Mouse (Mus musculus) hindbrain, embryonic 11.5 days (tissue): ENCODE data around the gene Gabpb2. TPM values are rescaled to one million over a fixed set of nuclear protein-coding genes. Genes with fewer than 3 reads are reported as not detected.

Experiments used
- ATAC-seq: fragments of 200-750 bp; cut with Nextera tagmentation; 2 replicates; pipeline ENCODE4 v1.8.0; 2017; ENCODE audit warnings: mild to moderate bottlenecking, moderate TSS enrichment, moderate library complexity; ENCODE audit not compliant: low FRiP score
- DNase-seq: peaks from one replicate; pipeline ENCODE4 v3.0.0-alpha.2; 2015; ENCODE audit warnings: low spot score
- H3K27ac ChIP-seq: fragments of 300-500 bp; sonication (generic); 2 replicates; pipeline ENCODE4 v1.5.1; 2014; ENCODE audit warnings: mild to moderate bottlenecking, low read depth, low read length
- H3K27me3 ChIP-seq: fragments of 300-500 bp; sonication (generic); 2 replicates; pipeline ENCODE4 v1.6.1; 2014; ENCODE audit warnings: mild to moderate bottlenecking, low read length, moderate library complexity, mixed read lengths; ENCODE audit not compliant: control insufficient read depth, insufficient read depth
- H3K36me3 ChIP-seq: fragments of 300-500 bp; sonication (generic); 2 replicates; pipeline ENCODE4 v1.6.1; 2014; ENCODE audit warnings: mild to moderate bottlenecking, low read length, moderate library complexity, mixed read lengths; ENCODE audit not compliant: control insufficient read depth, insufficient read depth
- H3K4me1 ChIP-seq: fragments of 300-500 bp; sonication (generic); replicated peaks from 2 replicates; pipeline ENCODE4 v1.6.1; 2014; ENCODE audit warnings: low read length, mixed read lengths; ENCODE audit not compliant: control insufficient read depth, insufficient read depth
- H3K4me2 ChIP-seq: fragments of 300-500 bp; sonication (generic); replicated peaks from 2 replicates; pipeline ENCODE4 v1.6.1; 2014; ENCODE audit warnings: mild to moderate bottlenecking, low read depth, low read length
- H3K4me3 ChIP-seq: fragments of 300-500 bp; sonication (generic); 2 replicates; pipeline ENCODE4 v1.5.1; 2014; ENCODE audit warnings: low read depth, low read length
- H3K9ac ChIP-seq: fragments of 300-500 bp; sonication (generic); 2 replicates; pipeline ENCODE4 v1.6.1; 2014; ENCODE audit warnings: low read depth, low read length
- H3K9me3 ChIP-seq: fragments of 300-500 bp; sonication (generic); 2 replicates; pipeline ENCODE4 v1.6.1; 2016; ENCODE audit warnings: low read length; ENCODE audit not compliant: control insufficient read depth
- WGBS: fragments of 180-500 bp; shearing (Covaris S2); extraction: QIAGEN DNeasy Blood & Tissue Kit; methylation state at CpG from one replicate; pipeline ENCODE4 v1.1.7; 2014; 5-methylcytosine and 5-hydroxymethylcytosine counted together
- polyA plus RNA-seq: library from polyadenylated mRNA; unstranded; fragments of >200 nt; fragmentation: Nextera tagmentation; extraction: Ambion mirVana; gene quantifications from 2 replicates; pipeline ENCODE4 v1.2.1, GENCODE M21; 2014

The Gabpb2 gene
- polyA plus RNA-seq, 1 experiment from 2014 or later = 9.7 TPM

- Histone ChIP-seq H3K27ac (no peak overlapping the region), H3K4me1 (peaks cover 2% of the 10 kb centered on the region; the same call in 1 of the 2 replicates), H3K36me3 (peaks cover 14% of the 10 kb centered on the region), H3K27me3 (peaks cover 43% of the 10 kb centered on the region), H3K4me3 (peak overlapping the region; percentile 19), H3K9me3 (no peaks in the 10 kb centered on the region), H3K4me2 (peak overlapping the region; percentile 19; the same call in 1 of the 2 replicates), H3K9ac (peak overlapping the region; percentile 12; the same call in 1 of the 2 replicates)
- ATAC-seq = peak; percentile 14; the same call in 1 of the 2 replicates
- WGBS = 4% methylated on average over 58 of the region's 58 CpGs
- DNase-seq = no peak
Observed at GRCm38 (mm10) chr3:95173256-95173949, 44.3 kb downstream of the Gabpb2 start.

DNA sequence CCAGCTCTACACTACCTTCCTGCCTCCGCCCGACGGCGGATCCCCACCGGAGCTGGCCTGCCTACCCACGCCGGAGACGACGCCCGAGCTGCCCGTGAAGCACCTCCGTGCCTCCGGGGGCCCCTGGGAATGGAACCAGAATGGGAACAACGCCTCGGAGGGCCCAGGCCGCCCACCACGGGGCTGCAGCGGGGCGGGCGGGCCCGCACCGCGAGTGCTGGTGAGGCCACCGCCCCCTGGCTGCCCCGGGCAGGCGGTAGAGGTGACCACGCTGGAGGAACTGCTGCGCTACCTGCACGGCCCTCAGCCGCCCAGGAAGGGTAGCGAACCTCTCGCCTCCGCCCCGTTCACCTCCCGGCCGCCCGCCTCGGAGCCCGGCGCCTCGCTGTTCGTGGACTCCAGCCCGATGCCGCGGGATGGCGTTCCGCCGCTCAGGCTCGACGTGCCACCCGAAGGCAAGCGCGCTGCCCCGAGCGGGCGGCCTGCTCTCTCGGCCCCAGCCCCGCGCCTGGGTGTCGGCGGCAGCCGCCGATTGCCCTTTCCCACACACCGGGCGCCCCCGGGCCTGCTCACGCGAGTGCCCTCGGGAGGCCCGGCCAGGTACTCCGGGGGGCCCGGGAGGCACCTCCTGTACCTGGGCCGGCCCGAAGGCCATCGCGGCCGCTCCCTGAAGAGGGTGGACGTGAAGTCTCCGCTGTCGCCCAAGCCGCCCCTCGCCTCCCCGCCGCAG, 45.0 kb downstream of the Gabpb2 start:
- H3K9ac ChIP-seq = peak overlapping the region; percentile 21; the same call in 1 of the 2 replicates
- DNase-seq = peak; percentile 61
- peak overlapping the region; percentile 19; the same call in 1 of the 2 replicates for H3K4me2 ChIP-seq
- peak overlapping the region; percentile 19 for H3K4me3 ChIP-seq
- H3K27me3 ChIP-seq = peaks cover 43% of the 10 kb centered on the region
- peaks cover 2% of the 10 kb centered on the region; the same call in 1 of the 2 replicates for H3K4me1 ChIP-seq
- H3K27ac ChIP-seq = no peak overlapping the region
- H3K9me3 ChIP-seq = no peaks in the 10 kb centered on the region
- peaks cover 17% of the 10 kb centered on the region for H3K36me3 ChIP-seq
- ATAC-seq = no peak
- 13% methylated on average over 60 of the region's 84 CpGs for WGBS

DNA sequence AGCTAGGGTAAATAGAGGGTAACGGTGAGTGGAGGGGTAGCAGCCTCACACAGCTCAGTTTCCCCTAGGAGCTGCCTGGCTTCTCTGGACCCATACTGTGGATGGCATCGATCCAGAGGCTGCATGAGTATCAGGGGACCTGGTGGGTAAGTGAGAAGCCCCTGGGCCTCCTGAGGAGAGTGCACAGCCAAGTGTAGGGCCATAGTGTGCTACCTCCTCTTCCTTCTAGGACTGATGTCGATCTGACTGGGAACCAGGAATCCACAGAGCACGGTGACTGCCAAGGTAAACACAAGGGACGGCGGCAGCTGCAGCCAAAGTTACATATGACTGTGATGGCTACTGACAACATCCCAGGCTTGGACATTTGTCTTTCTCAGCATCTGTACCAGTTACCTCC, 46.6 kb downstream of the Gabpb2 start:
- ATAC-seq = no peak
- H3K4me2 ChIP-seq = no peak overlapping the region
- 92% methylated on average over 6 of the region's 6 CpGs for WGBS
- H3K36me3 ChIP-seq = peaks cover 17% of the 10 kb centered on the region
- no peak for DNase-seq
- no peak overlapping the region for H3K4me3 ChIP-seq
- H3K9me3 ChIP-seq = no peaks in the 10 kb centered on the region
- no peak overlapping the region for H3K27ac ChIP-seq
- peaks cover 43% of the 10 kb centered on the region for H3K27me3 ChIP-seq
- no peak overlapping the region for H3K9ac ChIP-seq
- peaks cover 2% of the 10 kb centered on the region; the same call in 1 of the 2 replicates for H3K4me1 ChIP-seq

GRCm38 (mm10) chr3:95169996-95170395, 47.7 kb downstream of the Gabpb2 start:
- Histone ChIP-seq H3K9me3 (no peaks in the 10 kb centered on the region), H3K27me3 (peaks cover 43% of the 10 kb centered on the region), H3K4me2 (no peak overlapping the region), H3K27ac (no peak overlapping the region), H3K36me3 (peaks cover 17% of the 10 kb centered on the region), H3K9ac (no peak overlapping the region), H3K4me1 (peaks cover 2% of the 10 kb centered on the region; the same call in 1 of the 2 replicates), H3K4me3 (no peak overlapping the region)
- no peak for ATAC-seq
- WGBS = 89% methylated on average over 10 of the region's 10 CpGs
- no peak for DNase-seq

- Histone ChIP-seq H3K36me3 (peaks cover 2% of the 10 kb centered on the region; the same call in 1 of the 2 replicates), H3K4me1 (peaks cover 9% of the 10 kb centered on the region), H3K9me3 (no peaks in the 10 kb centered on the region), H3K27ac (no peak overlapping the region), H3K4me3 (no peak overlapping the region), H3K4me2 (no peak overlapping the region), H3K9ac (no peak overlapping the region), H3K27me3 (peaks cover 4% of the 10 kb centered on the region)
- 85% methylated on average over 5 of the region's 5 CpGs for WGBS
- ATAC-seq = no peak
- no peak for DNase-seq
Observed at GRCm38 (mm10) chr3:95164840-95165239, 52.9 kb downstream of the Gabpb2 start.

GRCm38 (mm10) chr3:95164256-95164550, 53.5 kb downstream of the Gabpb2 start:
- Histone ChIP-seq H3K9me3 (no peaks in the 10 kb centered on the region), H3K27me3 (no peaks in the 10 kb centered on the region; the same call in 1 of the 2 replicates), H3K4me3 (no peak overlapping the region), H3K36me3 (peaks cover 2% of the 10 kb centered on the region; the same call in 1 of the 2 replicates), H3K27ac (no peak overlapping the region), H3K4me2 (peak overlapping the region; percentile 70), H3K4me1 (peaks cover 14% of the 10 kb centered on the region), H3K9ac (no peak overlapping the region)
- no peak for DNase-seq
- ATAC-seq = no peak
- 50% methylated on average over 4 of the region's 5 CpGs for WGBS

DNA sequence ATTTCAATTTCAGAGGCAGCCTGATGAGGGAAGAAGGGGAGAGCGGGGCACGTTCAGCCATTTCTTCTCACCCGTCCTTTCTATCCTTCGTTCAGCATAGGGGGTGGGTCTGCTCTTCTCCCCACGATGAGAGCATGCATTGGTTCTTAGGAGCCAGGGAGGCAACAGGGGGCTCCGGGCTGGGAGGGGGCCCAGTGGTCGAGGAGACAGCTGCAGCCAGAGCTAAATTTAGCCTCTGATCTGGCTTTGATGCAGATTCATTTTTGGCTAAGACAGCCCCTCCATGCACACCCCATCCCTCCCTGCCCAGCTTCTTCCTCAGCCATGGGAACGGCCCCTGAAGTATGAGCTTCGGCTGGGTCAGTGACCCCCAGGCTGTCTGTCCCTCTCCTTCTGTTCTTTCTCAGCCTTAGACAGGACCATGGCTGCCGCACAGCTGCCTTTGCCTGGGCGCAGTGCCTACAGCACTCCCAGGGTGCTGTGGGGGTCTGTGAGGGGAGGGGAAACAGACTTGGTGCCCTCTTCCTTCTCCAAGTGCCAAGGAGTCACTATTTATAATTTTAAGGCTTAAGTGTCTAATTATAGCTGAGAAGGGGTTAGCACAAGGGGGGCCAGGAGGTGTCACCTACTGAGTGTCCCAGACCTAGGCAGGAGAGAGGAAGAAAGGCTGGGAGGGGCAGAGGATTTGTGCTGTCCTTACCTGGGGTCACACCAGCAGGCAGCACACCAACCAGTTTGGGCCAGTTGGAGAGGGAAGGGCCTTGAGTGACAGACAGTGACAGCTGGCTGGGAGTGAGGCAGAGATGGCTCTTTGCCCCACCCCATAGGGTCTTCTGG, 54.1 kb downstream of the Gabpb2 start:
- no peaks in the 10 kb centered on the region for H3K9me3 ChIP-seq
- peaks cover 2% of the 10 kb centered on the region; the same call in 1 of the 2 replicates for H3K27me3 ChIP-seq
- H3K4me2 ChIP-seq = peak overlapping the region; percentile 70
- ATAC-seq = no peak
- H3K9ac ChIP-seq = peak overlapping the region; percentile 28; the same call in 1 of the 2 replicates
- peak overlapping the region; percentile 85 for H3K4me3 ChIP-seq
- no peak for DNase-seq
- 55% methylated on average over 11 of the region's 11 CpGs for WGBS
- no peak overlapping the region for H3K27ac ChIP-seq
- 0 out of 2 replicates have a peak, but pooled peaks cover 2% of the 10 kb centered on the region for H3K36me3 ChIP-seq
- H3K4me1 ChIP-seq = peaks cover 14% of the 10 kb centered on the region

GRCm38 (mm10) chr3:95162345-95162628, 55.4 kb downstream of the Gabpb2 start:
- Histone ChIP-seq H3K4me3 (peak overlapping the region; percentile 85), H3K4me2 (peak overlapping the region; percentile 70), H3K4me1 (peaks cover 14% of the 10 kb centered on the region), H3K27me3 (peaks cover 2% of the 10 kb centered on the region; the same call in 1 of the 2 replicates), H3K27ac (0 out of 2 replicates have a peak overlapping the region, but pooled peaks have one; percentile 8), H3K36me3 (no peaks in the 10 kb centered on the region), H3K9ac (peak overlapping the region; percentile 82), H3K9me3 (no peaks in the 10 kb centered on the region)
- DNase-seq = no peak
- WGBS = 48% methylated on average over 2 of the region's 2 CpGs
- no peak for ATAC-seq
